Mouse (Mus musculus): ENCODE measurements at regions not wholly inside any gene's neighbourhood (a gene's known extent, or its start where the extent isn't known, plus 50 kb on each side); places are given as distances from the start of the nearest gene placed in this dataset.

GRCm38 (mm10) chr8:126659691-126660657, 66.2 kb upstream of the Irf2bp2 start:
- DNase-seq, result no peak

- DNase-seq, result no peak
These were observed 63.8 kb upstream of the Irf2bp2 start for GRCm38 (mm10) chr8:126657546-126657945.

GRCm38 (mm10) chr8:126656554-126657260, 62.9 kb upstream of the Irf2bp2 start:
- no peak for DNase-seq

GRCm38 (mm10) chr8:126655565-126655964, 61.8 kb upstream of the Irf2bp2 start:
- no peak for DNase-seq

- no peak for DNase-seq
These were observed 60.6 kb upstream of the Irf2bp2 start for GRCm38 (mm10) chr8:126654353-126654752.

GRCm38 (mm10) chr8:126652151-126652550, 58.4 kb upstream of the Irf2bp2 start:
- DNase-seq, result no peak

- no peak for DNase-seq
These were observed 57.2 kb upstream of the Irf2bp2 start for GRCm38 (mm10) chr8:126650945-126651344.

GRCm38 (mm10) chr8:126649305-126649704, 55.5 kb upstream of the Irf2bp2 start:
- DNase-seq, result no peak

GRCm38 (mm10) chr8:126647350-126647749, 53.6 kb upstream of the Irf2bp2 start:
- DNase-seq, result no peak

- no peak for DNase-seq
These were observed 53.0 kb upstream of the Irf2bp2 start for GRCm38 (mm10) chr8:126646604-126647311.

GRCm38 (mm10) chr8:126644179-126644578, 50.4 kb upstream of the Irf2bp2 start:
- no peak for DNase-seq
